Mouse (Mus musculus) gastrocnemius, postnatal 25 days (tissue): ENCODE results near the gene Gimap8. TPM values are rescaled to one million over a fixed set of nuclear protein-coding genes. Genes with fewer than 3 reads are reported as not detected.

Experiments
- DNase-seq: peaks from one replicate; pipeline ENCODE4 v3.0.0; 2022
- total RNA-seq, 2 experiments: library from RNA; stranded (reverse); gene quantifications; 1 replicate in 1 of 2; 2 replicates in 1 of 2; pipeline ENCODE4 v1.2.3; 2021

Gene Gimap8
- total RNA-seq, 2 experiments from 2014 or later = 2.1 to 3.0 TPM

GRCm38 (mm10) chr6:48637811-48638500 is 9.1 kb upstream of the Gimap8 start:
- DNase-seq = no peak

GRCm38 (mm10) chr6:48638553-48638952 is 8.5 kb upstream of the Gimap8 start:
- DNase-seq = no peak

GRCm38 (mm10) chr6:48641391-48641790 is 5.6 kb upstream of the Gimap8 start:
- DNase-seq = no peak

GRCm38 (mm10) chr6:48642764-48643292 is 4.2 kb upstream of the Gimap8 start:
- no peak for DNase-seq

GRCm38 (mm10) chr6:48645660-48646308 is 1.2 kb upstream of the Gimap8 start:
- DNase-seq = peak; percentile 36

- no peak for DNase-seq
Measured at GRCm38 (mm10) chr6:48646309-48646690, 734 bp upstream of the Gimap8 start.

- DNase-seq = no peak
Measured at GRCm38 (mm10) chr6:48647611-48648010, 577 bp downstream of the Gimap8 start.

- DNase-seq = no peak
Measured at GRCm38 (mm10) chr6:48648779-48649178, 1.7 kb downstream of the Gimap8 start.

- DNase-seq = no peak
Measured at GRCm38 (mm10) chr6:48650041-48650440, 3.0 kb downstream of the Gimap8 start.

- DNase-seq = no peak
Measured at GRCm38 (mm10) chr6:48658721-48659120, 11.7 kb downstream of the Gimap8 start.

GRCm38 (mm10) chr6:48664750-48665149 is 17.7 kb downstream of the Gimap8 start:
- no peak for DNase-seq

- DNase-seq = no peak
Measured at GRCm38 (mm10) chr6:48665471-48665870, 18.4 kb downstream of the Gimap8 start.

GRCm38 (mm10) chr6:48666159-48666586 is 19.1 kb downstream of the Gimap8 start:
- no peak for DNase-seq

- DNase-seq = no peak
Measured at GRCm38 (mm10) chr6:48668022-48668421, 21.0 kb downstream of the Gimap8 start.

GRCm38 (mm10) chr6:48669446-48669969 is 22.5 kb downstream of the Gimap8 start:
- DNase-seq = no peak

- DNase-seq = no peak
Measured at GRCm38 (mm10) chr6:48674291-48675058, 27.4 kb downstream of the Gimap8 start.

- DNase-seq = no peak
Measured at GRCm38 (mm10) chr6:48675400-48675930, 28.4 kb downstream of the Gimap8 start.

- no peak for DNase-seq
Measured at GRCm38 (mm10) chr6:48675931-48676859, 29.2 kb downstream of the Gimap8 start, which contains the start of gene Gimap9. Gimap9 (plus strand) TSS chr6:48676129.

- no peak for DNase-seq
Measured at GRCm38 (mm10) chr6:48676860-48677415, 29.9 kb downstream of the Gimap8 start.

GRCm38 (mm10) chr6:48677492-48678345 is 30.7 kb downstream of the Gimap8 start:
- DNase-seq = no peak
